Mouse (Mus musculus): Measurements from ENCODE around the gene Washc2. TPM values are rescaled to one million over a fixed set of nuclear protein-coding genes. Genes with fewer than 3 reads are reported as not detected.

The Washc2 gene
- polyA plus RNA-seq, 1 experiment from 2014 or later, result 62.1 TPM

Other genes with a start within 250 kb of the Washc2 start
- 18.8 and 19.2 TPM in 2 replicates for gene Plxnd1, start 213.0 kb upstream of the Washc2 start, polyA plus RNA-seq (2016; fragmentation: Nextera tagmentation; extraction: Ambion mirVana)
- gene Tmcc1, start 14.6 kb upstream of the Washc2 start, polyA plus RNA-seq (2016; fragmentation: Nextera tagmentation; extraction: Ambion mirVana), result 30.2 and 33.2 TPM in 2 replicates
- gene Zfand4, start 56.2 kb downstream of the Washc2 start, polyA plus RNA-seq (2016; fragmentation: Nextera tagmentation; extraction: Ambion mirVana), result 10.7 and 12.1 TPM in 2 replicates
- gene March8, start 130.0 kb downstream of the Washc2 start, polyA plus RNA-seq (2016; fragmentation: Nextera tagmentation; extraction: Ambion mirVana), result 52.2 and 54.7 TPM in 2 replicates